28 mouse cellular contexts compared by ENCODE assay signal in genomic region chr1:153632686-153633085, GRCm38 (mm10). TPM values are rescaled to one million over a fixed set of nuclear protein-coding genes. Genes with fewer than 3 reads are reported as not detected.
DNase-seq lines count a peak whose midpoint lies in the region; ATAC-seq and TF ChIP-seq lines count a peak whose summit lies in the region.
"Had no signal": no experiment of that assay in that cellular context is flagged by ENCODE, and none has a peak within 500 bp of the region (broad histone marks: within the 10 kb centered on the region; RNA-seq: fewer than 3 reads in every experiment).

No protein-coding gene starts in this region.

- H3K27me3 ChIP-seq in CH12.LX (replicated peaks): no peaks in the 10 kb centered on the region
- H3K27me3 ChIP-seq in splenic B cell, adult 2 months (ENCODE audit: control insufficient read depth, insufficient read depth, low read length, poor library complexity, severe bottlenecking): no peaks in the 10 kb centered on the region
- H3K27me3 ChIP-seq: embryonic facial prominence, embryonic 12.5 days; embryonic facial prominence, embryonic 15.5 days; forebrain, embryonic 15.5 days; hindbrain, embryonic 13.5 days had no signal

- peaks cover 3 to 15% of the 10 kb centered on the region in 2 experiments; a peak in 3 of 4 replicates for H3K4me1 ChIP-seq in CH12.LX (ENCODE audit: control insufficient read depth in 1 of 2, insufficient read depth in 2 of 2)
- H3K4me1 ChIP-seq: embryonic facial prominence, embryonic 12.5 days; hindbrain, embryonic 10.5 days; hindbrain, embryonic 13.5 days had no signal

- TF ChIP-seq EP300 in CH12.LX (IDR thresholded peaks at IDR 0.05; ENCODE audit: low read length): peak; percentile 54; the same call in 1 of the 2 replicates

- no peak overlapping the region for H3K4me3 ChIP-seq in CH12.LX (replicated peaks in 1 of 3; ENCODE audit: low read depth in 2 of 3, low read length in 2 of 3, poor library complexity in 1 of 3)
- H3K4me3 ChIP-seq: embryonic facial prominence, embryonic 12.5 days; embryonic facial prominence, embryonic 15.5 days; forebrain, embryonic 15.5 days; hindbrain, embryonic 10.5 days; hindbrain, embryonic 13.5 days had no signal

- no peak for TF ChIP-seq POLR2A in CH12.LX (IDR thresholded peaks at IDR 0.05; ENCODE audit: low read depth, low read length)

- H3K79me2 ChIP-seq in CH12.LX (replicated peaks; ENCODE audit: control insufficient read depth, extremely low read depth, insufficient read depth, poor library complexity, severe bottlenecking): no peaks in the 10 kb centered on the region

- H3K36me3 ChIP-seq in CH12.LX (replicated peaks in 1 of 2; ENCODE audit: control insufficient read depth in 1 of 2, insufficient read depth in 1 of 2, low read length in 1 of 2): no peaks in the 10 kb centered on the region
- no peaks in the 10 kb centered on the region for H3K36me3 ChIP-seq in splenic B cell, adult 2 months (ENCODE audit: control insufficient read depth, insufficient read depth, low read length, poor library complexity, severe bottlenecking)
- H3K36me3 ChIP-seq: embryonic facial prominence, embryonic 12.5 days; embryonic facial prominence, embryonic 15.5 days; forebrain, embryonic 15.5 days; hindbrain, embryonic 10.5 days; hindbrain, embryonic 13.5 days had no signal

- no peak overlapping the region; the same call in 1 of the 2 replicates for H3K4me2 ChIP-seq in CH12.LX (ENCODE audit: insufficient read depth, low read depth, poor library complexity, severe bottlenecking)
- H3K4me2 ChIP-seq: embryonic facial prominence, embryonic 12.5 days; embryonic facial prominence, embryonic 15.5 days; forebrain, embryonic 15.5 days; heart, embryonic 11.5 days; hindbrain, embryonic 13.5 days had no signal

- H3K9ac ChIP-seq in CH12.LX (ENCODE audit: insufficient read depth, low read depth): 0 out of 2 replicates have a peak overlapping the region, but pooled peaks have one; percentile 4
- H3K9ac ChIP-seq: embryonic facial prominence, embryonic 12.5 days; embryonic facial prominence, embryonic 15.5 days; forebrain, embryonic 15.5 days; hindbrain, embryonic 13.5 days had no signal

- H3K27ac ChIP-seq in CH12.LX (ENCODE audit: insufficient read depth, low read depth): no peak overlapping the region
- H3K27ac ChIP-seq: embryonic facial prominence, embryonic 12.5 days; embryonic facial prominence, embryonic 15.5 days; forebrain, embryonic 15.5 days; hindbrain, embryonic 10.5 days; hindbrain, embryonic 13.5 days had no signal

- ATAC-seq in megakaryocyte, adult 5-6 weeks (ENCODE audit: poor library complexity, severe bottlenecking): peak; percentile 35
- ATAC-seq: forebrain, embryonic 15.5 days; hindbrain, embryonic 16.5 days had no signal

- DNase-seq in kidney, adult 9 months: peak; percentile 9
- no peak for DNase-seq in kidney, postnatal 4 days
- DNase-seq in CH12.LX (ENCODE audit: extremely low read depth): peak; percentile 35
- DNase-seq in splenic B cell, adult 2 months (ENCODE audit: low read depth, low spot score): peak; percentile 24
- no peak for DNase-seq in heart, postnatal 10 days
- no peak for DNase-seq in layer of hippocampus, adult 18-20 months (ENCODE audit: low spot score in 2 of 2)
- DNase-seq in adrenal gland, adult 8-10 months: no peak
- DNase-seq: adrenal gland, adult 2 months; adrenal gland, postnatal 25 days; cerebellum, adult 11-12 months; cerebellum, adult 8-10 months; cerebellum, postnatal 10 days; cerebellum, postnatal 36 days; gastrocnemius, postnatal 10 days; gastrocnemius, postnatal 36 days; heart, adult 11 months; heart, postnatal 36 days had no signal

- TF ChIP-seq RAD21 in CH12.LX (IDR thresholded peaks at IDR 0.05; ENCODE audit: low read depth, low read length): no peak

- no peaks in the 10 kb centered on the region for H3K9me3 ChIP-seq in CH12.LX (replicated peaks; ENCODE audit: low read length)
- H3K9me3 ChIP-seq: embryonic facial prominence, embryonic 12.5 days; embryonic facial prominence, embryonic 15.5 days; forebrain, embryonic 15.5 days; hindbrain, embryonic 13.5 days had no signal

- intact Hi-C loops in heart, postnatal 10 days (cut with DNase I): no loop called here

- no peak for TF ChIP-seq CTCF in CH12.LX (conservative IDR thresholded peaks at IDR 0.05 in 1 of 2, IDR thresholded peaks at IDR 0.05 in 1 of 2; ENCODE audit: low read depth in 2 of 2, low read length in 2 of 2)

- in situ Hi-C loops in CH12.LX (cut with MboI; ENCODE audit: low pct_ligation_motif_present, low pct_unique_long_range_greater_than_20kb, low sequenced_read_pairs): no loop called here

- dilution Hi-C loops in CH12.LX (cut with MboI; ENCODE audit: extremely low pct_ligation_motif_present, extremely low pct_unique_long_range_greater_than_20kb, low sequenced_read_pairs): no loop called here

TF ChIP-seq in CH12.LX, 34 proteins besides CTCF, POLR2A, EP300 and RAD21:
- TF ChIP-seq HCFC1 (IDR thresholded peaks at IDR 0.05; ENCODE audit: low read depth, low read length) (no peak), IRF4 (IDR thresholded peaks at IDR 0.05; ENCODE audit: low read depth, low read length) (peak; percentile 56; the same call in 1 of the 2 replicates)

RNA-seq across cellular contexts. Expression of gene Rgs8, which starts 20.1 kb away (rescaled TPM):
- total RNA-seq in CH12.LX (2012; rRNA removed) (not detected in 2 replicates), CH12.LX (2014; rRNA removed) (not detected in 2 replicates)
- 0.03 TPM in 1 of 2 replicates, not detected in the other for polyA plus RNA-seq in CH12.LX (2012; ENCODE audit: insufficient read length, low read depth)
- not detected in 2 replicates for total RNA-seq in megakaryocyte, adult 5-6 weeks (2015)
- total RNA-seq in megakaryocyte, adult 5-6 weeks (2017): 0.33 TPM in 1 of 2 replicates, not detected in the other
- total RNA-seq in heart, postnatal 10 days (2021): not detected
- 10 to 100 TPM; 70.7 to 73.5 TPM for total RNA-seq in layer of hippocampus, adult 18-20 months (2021)
- under 1 TPM; 0.03 to 0.25 (median 0.15) TPM for total RNA-seq in adrenal gland, adult 8-10 months (2022)
- total RNA-seq: adrenal gland, postnatal 25 days; gastrocnemius, adult 18-20 months; heart, adult 8-10 months; heart, postnatal 36 days; MEL had no signal

Comparison
In these comparisons a context has a peak if more than half of its experiments do, and no peak if none do; other contexts are left out.
1. DNase-seq: peak in kidney, adult 9 months (single experiment), CH12.LX (single experiment) and splenic B cell, adult 2 months (single experiment); none in kidney, postnatal 4 days (0 of 2), heart, postnatal 10 days (0 of 2), layer of hippocampus, adult 18-20 months (0 of 2) and adrenal gland, adult 8-10 months (single experiment).
2. RNA of gene Rgs8, which starts 20.1 kb away (total RNA-seq): 70.7 to 73.5 TPM in layer of hippocampus, adult 18-20 months; 0.03 to 0.25 TPM in adrenal gland, adult 8-10 months, not detected in heart, postnatal 10 days, not detected in CH12.LX and 0.33 TPM in megakaryocyte, adult 5-6 weeks; every median in the first group is over 10 times any median in the second.